Mouse (Mus musculus): ENCODE results near the gene Cnot11. TPM values are rescaled to one million over a fixed set of nuclear protein-coding genes. Genes with fewer than 3 reads are reported as not detected.

The Cnot11 gene
- polyA plus RNA-seq, 1 experiment from 2014 or later, result 20.0 TPM

GRCm38 (mm10) chr1:39515303-39515991 lies 19.3 kb upstream of the Cnot11 start:
- H3K27ac ChIP-seq, result no peak overlapping the region
- ATAC-seq, result no peak
- 74% methylated on average over 10 of the region's 10 CpGs for WGBS (ENCODE audit: insufficient replicate concordance)

GRCm38 (mm10) chr1:39521326-39521725 lies 13.5 kb upstream of the Cnot11 start:
- Histone ChIP-seq H3K27me3 (replicated peaks) (no peaks in the 10 kb centered on the region), H3K4me1 (no peaks in the 10 kb centered on the region), H3K4me3 (no peak overlapping the region), H3K9ac (no peak overlapping the region), H3K4me2 (no peak overlapping the region), H3K27ac (no peak overlapping the region), H3K36me3 (no peaks in the 10 kb centered on the region), H3K9me3 (replicated peaks) (peaks cover 13% of the 10 kb centered on the region; the same call in 1 of the 2 replicates)
- no peak for ATAC-seq
- WGBS (ENCODE audit: insufficient replicate concordance), result 79% methylated on average over 7 of the region's 7 CpGs

More at GRCm38 (mm10) chr1:39515303-39515991, 19.3 kb upstream of the Cnot11 start:
- Histone ChIP-seq H3K9ac (no peak overlapping the region), H3K9me3 (replicated peaks) (peaks cover 13% of the 10 kb centered on the region; the same call in 1 of the 2 replicates), H3K4me2 (no peak overlapping the region), H3K4me1 (no peaks in the 10 kb centered on the region), H3K27me3 (replicated peaks) (0 out of 2 replicates have a peak, but pooled peaks cover 4% of the 10 kb centered on the region), H3K4me3 (no peak overlapping the region), H3K36me3 (no peaks in the 10 kb centered on the region)

GRCm38 (mm10) chr1:39522519-39522918 lies 12.3 kb upstream of the Cnot11 start:
- peaks cover 13% of the 10 kb centered on the region; the same call in 1 of the 2 replicates for H3K9me3 ChIP-seq (replicated peaks)
- no peaks in the 10 kb centered on the region for H3K36me3 ChIP-seq
- 16% methylated on average over 5 of the region's 5 CpGs for WGBS (ENCODE audit: insufficient replicate concordance)
- ATAC-seq, result no peak
- no peak overlapping the region for H3K4me2 ChIP-seq
- no peaks in the 10 kb centered on the region for H3K4me1 ChIP-seq
- no peak overlapping the region for H3K4me3 ChIP-seq
- H3K27me3 ChIP-seq (replicated peaks), result no peaks in the 10 kb centered on the region
- no peak overlapping the region for H3K9ac ChIP-seq
- H3K27ac ChIP-seq, result no peak overlapping the region

- Histone ChIP-seq H3K27me3 (replicated peaks) (no peaks in the 10 kb centered on the region), H3K4me1 (peaks cover 4% of the 10 kb centered on the region), H3K36me3 (no peaks in the 10 kb centered on the region), H3K4me3 (no peak overlapping the region), H3K4me2 (no peak overlapping the region), H3K9me3 (replicated peaks) (no peaks in the 10 kb centered on the region), H3K27ac (no peak overlapping the region), H3K9ac (no peak overlapping the region)
- no peak for ATAC-seq
- 35% methylated on average over 7 of the region's 7 CpGs for WGBS (ENCODE audit: insufficient replicate concordance)
These were observed 9.0 kb upstream of the Cnot11 start for GRCm38 (mm10) chr1:39525763-39526162.

- 68% methylated on average over 9 of the region's 9 CpGs for WGBS (ENCODE audit: insufficient replicate concordance)
- Histone ChIP-seq H3K4me1 (peaks cover 4% of the 10 kb centered on the region), H3K9ac (no peak overlapping the region), H3K36me3 (no peaks in the 10 kb centered on the region), H3K27ac (no peak overlapping the region), H3K4me2 (no peak overlapping the region), H3K27me3 (replicated peaks) (no peaks in the 10 kb centered on the region), H3K4me3 (no peak overlapping the region), H3K9me3 (replicated peaks) (no peaks in the 10 kb centered on the region)
- no peak for ATAC-seq
These were observed 8.2 kb upstream of the Cnot11 start for GRCm38 (mm10) chr1:39526371-39527167.

- no peaks in the 10 kb centered on the region; the same call in 1 of the 2 replicates for H3K27me3 ChIP-seq (replicated peaks)
- H3K9ac ChIP-seq, result no peak overlapping the region
- H3K4me3 ChIP-seq, result no peak overlapping the region
- H3K36me3 ChIP-seq, result no peaks in the 10 kb centered on the region
- peak; percentile 60 for ATAC-seq
- 9% methylated on average over 7 of the region's 7 CpGs for WGBS (ENCODE audit: insufficient replicate concordance)
- no peak overlapping the region for H3K27ac ChIP-seq
- no peaks in the 10 kb centered on the region for H3K9me3 ChIP-seq (replicated peaks)
- no peak overlapping the region for H3K4me2 ChIP-seq
- H3K4me1 ChIP-seq, result peaks cover 4% of the 10 kb centered on the region
These were observed 7.4 kb upstream of the Cnot11 start for GRCm38 (mm10) chr1:39527432-39527831.

- peaks cover 2% of the 10 kb centered on the region; the same call in 1 of the 2 replicates for H3K27me3 ChIP-seq (replicated peaks)
- peaks cover 4% of the 10 kb centered on the region for H3K4me1 ChIP-seq
- no peak overlapping the region for H3K4me2 ChIP-seq
- no peaks in the 10 kb centered on the region for H3K9me3 ChIP-seq (replicated peaks)
- H3K27ac ChIP-seq, result no peak overlapping the region
- ATAC-seq, result no peak
- H3K9ac ChIP-seq, result no peak overlapping the region
- H3K4me3 ChIP-seq, result no peak overlapping the region
- WGBS (ENCODE audit: insufficient replicate concordance), result 60% methylated on average over 6 of the region's 6 CpGs
- H3K36me3 ChIP-seq, result no peaks in the 10 kb centered on the region
These were observed 6.5 kb upstream of the Cnot11 start for GRCm38 (mm10) chr1:39528319-39528718.

GRCm38 (mm10) chr1:39530258-39530943 lies 4.4 kb upstream of the Cnot11 start:
- H3K4me3 ChIP-seq, result no peak overlapping the region
- peaks cover 6% of the 10 kb centered on the region; the same call in 1 of the 2 replicates for H3K27me3 ChIP-seq (replicated peaks)
- no peak overlapping the region for H3K9ac ChIP-seq
- H3K27ac ChIP-seq, result no peak overlapping the region
- H3K4me1 ChIP-seq, result peaks cover 11% of the 10 kb centered on the region
- ATAC-seq, result peak; percentile 27; the same call in 1 of the 2 replicates
- no peaks in the 10 kb centered on the region for H3K9me3 ChIP-seq (replicated peaks)
- no peaks in the 10 kb centered on the region for H3K36me3 ChIP-seq
- H3K4me2 ChIP-seq, result no peak overlapping the region
- 30% methylated on average over 13 of the region's 13 CpGs for WGBS (ENCODE audit: insufficient replicate concordance)

GRCm38 (mm10) chr1:39531036-39531435 lies 3.8 kb upstream of the Cnot11 start:
- no peak for ATAC-seq
- Histone ChIP-seq H3K27ac (no peak overlapping the region), H3K9ac (no peak overlapping the region), H3K4me2 (no peak overlapping the region), H3K36me3 (no peaks in the 10 kb centered on the region), H3K4me1 (peaks cover 11% of the 10 kb centered on the region), H3K27me3 (replicated peaks) (peaks cover 6% of the 10 kb centered on the region; the same call in 1 of the 2 replicates), H3K4me3 (no peak overlapping the region), H3K9me3 (replicated peaks) (no peaks in the 10 kb centered on the region)
- WGBS (ENCODE audit: insufficient replicate concordance), result 48% methylated on average over 4 of the region's 4 CpGs

GRCm38 (mm10) chr1:39533917-39534316 lies 875 bp upstream of the Cnot11 start:
- H3K27me3 ChIP-seq (replicated peaks), result peaks cover 6% of the 10 kb centered on the region; the same call in 1 of the 2 replicates
- H3K4me1 ChIP-seq, result peaks cover 25% of the 10 kb centered on the region
- ATAC-seq, result no peak
- H3K36me3 ChIP-seq, result peaks cover 14% of the 10 kb centered on the region
- no peak overlapping the region for H3K4me3 ChIP-seq
- H3K27ac ChIP-seq, result no peak overlapping the region
- H3K9me3 ChIP-seq (replicated peaks), result no peaks in the 10 kb centered on the region
- WGBS (ENCODE audit: insufficient replicate concordance), result 52% methylated on average over 3 of the region's 3 CpGs
- no peak overlapping the region for H3K4me2 ChIP-seq
- no peak overlapping the region for H3K9ac ChIP-seq

GRCm38 (mm10) chr1:39535515-39536311 lies 921 bp downstream of the Cnot11 start:
- H3K9me3 ChIP-seq (replicated peaks), result peaks cover 11% of the 10 kb centered on the region; the same call in 1 of the 2 replicates
- peaks cover 32% of the 10 kb centered on the region for H3K36me3 ChIP-seq
- peak overlapping the region; percentile 94 for H3K4me2 ChIP-seq
- peak overlapping the region; percentile 93 for H3K27ac ChIP-seq
- peak overlapping the region; percentile 90 for H3K4me3 ChIP-seq
- H3K27me3 ChIP-seq (replicated peaks), result peaks cover 6% of the 10 kb centered on the region; the same call in 1 of the 2 replicates
- ATAC-seq, result peak; percentile 91
- under 1% methylated on average over 99 of the region's 100 CpGs for WGBS (ENCODE audit: insufficient replicate concordance)
- peaks cover 21% of the 10 kb centered on the region for H3K4me1 ChIP-seq
- H3K9ac ChIP-seq, result peak overlapping the region; percentile 87

Data from liver, embryonic 12.5 days (tissue).